Mouse (Mus musculus) lung, postnatal 0 days (tissue): ENCODE data around the gene Zfp879.

Experiments used
- CTCF ChIP-seq: IDR thresholded peaks from 2 replicates; pipeline ENCODE4 v1.5.1; 2016; ENCODE audit warnings: antibody characterized with exemption, mild to moderate bottlenecking
- EP300 ChIP-seq: IDR thresholded peaks from 2 replicates; pipeline ENCODE4 v1.6.1; 2016; ENCODE audit warnings: antibody characterized with exemption, mild to moderate bottlenecking, control low read depth

GRCm38 (mm10) chr11:50847047-50847446 is 5.7 kb upstream of the Zfp879 start:
- TF ChIP-seq CTCF = peak; percentile 60
- no peak for TF ChIP-seq EP300
